Mouse (Mus musculus) cerebellum, adult 8-10 months (tissue): ENCODE measurements at regions not wholly inside any gene's neighbourhood (a gene's known extent, or its start where the extent isn't known, plus 50 kb on each side); places are given as distances from the start of the nearest gene placed in this dataset.

ENCODE experiments used
- DNase-seq: peaks from one replicate; pipeline ENCODE4 v3.0.0; 2022

DNA sequence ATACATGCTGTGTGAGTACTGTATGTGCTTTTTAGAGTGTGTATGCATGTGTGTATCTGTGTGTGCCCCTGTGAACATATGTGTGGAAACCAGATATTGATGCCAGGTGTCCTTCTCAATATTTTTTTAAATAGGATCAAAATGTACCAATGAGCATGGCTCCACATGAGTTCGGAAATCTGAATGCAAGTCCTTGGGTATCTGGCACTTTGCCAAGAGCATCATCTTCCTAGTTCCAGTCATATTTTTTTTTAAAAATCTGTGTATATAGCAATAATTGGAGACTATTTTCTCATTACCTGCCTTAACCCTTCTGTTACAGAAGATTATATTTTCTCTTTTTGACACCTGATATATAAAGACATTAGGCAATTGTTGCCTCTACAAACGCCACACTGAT is 255.0 kb upstream of the BC052040 start:
- DNase-seq = no peak

DNA sequence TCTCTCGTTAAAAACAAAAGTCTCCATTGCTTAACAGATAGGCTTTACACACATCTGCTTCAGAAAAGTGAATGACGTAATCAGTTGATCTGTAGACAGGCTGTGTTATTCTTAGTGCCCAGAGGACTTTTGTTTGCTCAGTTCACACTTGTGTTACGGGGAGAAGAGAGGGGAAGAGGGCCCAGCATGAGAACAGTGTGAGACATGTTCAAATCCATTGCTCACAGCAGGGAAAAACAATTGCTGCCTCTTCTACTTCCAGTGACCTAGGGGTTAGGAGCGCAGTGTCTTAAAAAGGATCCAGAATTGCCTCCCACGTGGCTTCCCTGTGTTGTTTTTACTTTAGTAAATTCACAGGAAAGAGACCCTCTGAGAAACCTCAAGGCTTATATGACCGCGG is 243.3 kb upstream of the BC052040 start:
- DNase-seq = no peak

DNA sequence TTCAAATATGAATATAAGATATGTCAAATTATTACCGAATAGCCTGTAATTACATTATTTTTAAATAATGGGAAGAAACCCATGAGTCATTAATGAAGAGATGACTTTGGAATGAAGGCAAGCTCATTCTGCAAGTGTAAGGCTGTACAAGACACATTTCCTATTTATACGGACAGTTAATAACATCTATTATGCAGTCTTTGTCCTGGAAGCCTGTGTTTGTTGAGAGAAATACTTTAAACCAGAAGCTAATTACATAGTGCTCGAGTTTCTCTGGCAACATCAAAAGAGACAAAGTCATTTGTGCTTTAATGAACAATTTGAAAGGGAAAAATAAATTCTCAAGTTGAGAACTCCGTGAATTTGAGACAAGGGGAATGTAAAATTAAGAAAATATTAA is 242.5 kb upstream of the BC052040 start:
- DNase-seq = no peak

DNA sequence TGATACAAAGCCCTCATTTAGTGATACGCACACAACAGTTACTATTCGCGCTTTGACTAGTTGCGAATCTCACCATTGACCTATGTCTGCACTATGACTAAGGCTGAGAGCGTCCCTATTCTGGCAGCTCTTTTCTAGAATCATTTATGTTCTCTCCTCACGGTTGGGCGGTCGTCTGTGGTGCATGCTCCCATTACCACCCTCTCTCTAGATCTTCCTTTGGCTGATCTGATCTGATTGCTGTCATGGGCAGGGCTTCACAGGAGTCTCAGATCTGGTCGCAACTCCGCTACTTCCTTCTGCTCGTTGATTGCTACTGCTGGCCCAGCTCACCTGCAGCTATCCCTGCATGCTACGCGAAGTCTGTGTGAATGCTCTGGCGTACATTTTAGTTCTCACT is 239.2 kb upstream of the BC052040 start:
- DNase-seq = no peak

DNA sequence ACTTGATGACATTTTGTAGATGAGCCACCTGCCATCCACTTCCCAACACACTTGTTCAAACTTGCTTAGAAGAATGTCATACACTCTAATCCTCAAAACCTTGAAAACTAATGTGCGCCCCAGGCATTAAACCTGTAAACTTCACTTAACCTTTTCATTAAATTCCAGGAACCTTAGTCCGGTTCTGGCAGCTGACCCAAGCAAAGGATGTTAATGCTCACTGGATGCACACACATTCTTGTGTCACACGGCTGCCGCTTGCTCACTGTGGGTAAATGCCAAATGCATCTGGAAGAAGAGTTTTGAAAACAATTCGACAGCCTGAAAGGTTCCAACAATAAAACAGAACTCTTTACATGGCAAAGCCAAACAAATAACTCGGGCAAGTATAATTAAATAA is 235.0 kb upstream of the BC052040 start:
- DNase-seq = no peak

DNA sequence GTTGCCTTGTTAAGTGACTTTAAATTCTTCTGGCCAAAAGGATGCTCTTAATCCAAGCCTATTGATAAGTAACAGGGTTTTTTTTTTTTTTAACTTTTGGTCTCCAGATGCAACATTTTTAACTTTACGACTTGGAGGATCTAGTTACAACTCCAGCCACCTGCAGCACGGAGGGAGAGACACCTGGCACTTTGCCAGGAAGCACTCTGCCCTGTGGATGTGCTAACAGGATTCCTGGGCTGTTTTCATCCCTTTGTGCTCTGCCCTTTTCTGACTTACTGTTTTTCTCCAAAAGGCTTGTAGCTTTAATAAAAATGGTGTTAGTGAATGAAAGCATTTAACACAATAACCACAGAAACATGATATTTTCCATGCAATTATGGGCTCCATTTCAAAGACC is 233.3 kb upstream of the BC052040 start:
- no peak for DNase-seq

DNA sequence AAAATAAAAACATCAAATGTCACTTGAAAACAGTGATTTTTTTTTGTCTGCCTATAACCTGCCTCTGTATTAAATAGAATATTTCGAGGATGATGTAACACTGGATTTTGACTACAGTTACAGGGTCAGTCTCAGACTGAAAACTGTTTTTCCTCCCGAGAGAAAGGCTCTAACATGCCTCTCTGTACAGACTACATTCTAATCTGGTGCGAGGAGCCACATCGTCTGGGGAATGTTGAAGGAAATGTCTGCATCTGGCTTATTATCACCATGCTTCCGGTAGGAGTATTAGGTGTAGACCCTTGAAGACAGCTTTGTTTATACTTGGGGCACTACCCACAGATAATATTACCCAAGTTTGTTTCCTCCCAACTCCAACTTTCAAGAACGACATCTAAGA is 210.4 kb upstream of the BC052040 start:
- DNase-seq = no peak

DNA sequence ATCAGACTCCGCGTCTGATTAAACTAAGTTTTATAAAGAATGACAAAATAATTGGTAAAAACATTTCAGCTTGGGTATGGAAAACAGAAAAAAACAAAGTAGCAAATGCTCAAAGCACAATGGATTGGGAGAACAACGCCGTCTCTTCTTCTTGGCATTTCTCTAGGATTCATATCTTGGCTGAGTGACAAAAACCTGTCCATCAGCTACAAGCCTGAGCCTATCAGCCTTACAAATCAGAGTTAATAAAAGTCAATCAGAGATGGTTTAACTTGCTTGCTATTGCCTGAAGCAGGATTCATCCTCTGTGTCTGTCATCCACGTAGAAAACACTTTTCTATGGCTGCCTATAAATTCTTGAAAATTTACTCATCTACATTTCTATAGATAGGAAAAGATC is 206.2 kb upstream of the BC052040 start:
- no peak for DNase-seq

DNA sequence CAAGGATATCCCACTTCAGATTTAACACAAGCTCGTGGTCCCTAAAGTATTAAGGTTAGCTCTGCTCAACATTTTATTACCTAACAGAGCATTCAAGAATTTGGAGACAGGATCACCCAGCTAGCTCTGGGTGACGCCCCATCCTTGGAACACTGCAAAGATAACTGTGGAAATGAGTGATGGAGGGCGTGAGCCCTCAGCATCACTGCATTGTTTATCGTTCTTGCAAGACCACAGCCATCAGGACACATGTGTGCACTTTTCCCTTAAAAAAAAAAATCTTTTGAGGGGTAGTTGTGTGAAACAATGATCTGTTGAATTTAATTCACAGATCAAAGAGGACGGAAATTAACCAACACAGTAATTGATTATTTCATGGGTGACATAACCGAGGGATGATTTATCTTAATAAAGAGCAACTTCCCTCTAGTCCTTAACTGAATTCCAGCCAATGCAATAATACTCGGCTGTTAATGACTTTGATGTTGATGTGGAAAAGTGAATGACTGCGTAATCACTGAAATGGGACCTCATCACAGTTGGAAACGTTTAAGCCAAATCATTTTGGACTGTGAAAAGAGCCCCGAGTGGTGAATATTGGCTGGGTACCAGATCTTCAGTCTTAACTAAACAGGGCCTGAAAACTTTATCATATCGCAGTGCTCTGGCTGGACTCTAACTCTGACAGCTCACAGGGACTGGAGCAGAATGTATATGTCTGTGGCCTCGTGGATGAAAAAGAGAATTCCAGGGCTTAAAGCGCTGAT is 196.9 kb upstream of the BC052040 start:
- DNase-seq = no peak

DNA sequence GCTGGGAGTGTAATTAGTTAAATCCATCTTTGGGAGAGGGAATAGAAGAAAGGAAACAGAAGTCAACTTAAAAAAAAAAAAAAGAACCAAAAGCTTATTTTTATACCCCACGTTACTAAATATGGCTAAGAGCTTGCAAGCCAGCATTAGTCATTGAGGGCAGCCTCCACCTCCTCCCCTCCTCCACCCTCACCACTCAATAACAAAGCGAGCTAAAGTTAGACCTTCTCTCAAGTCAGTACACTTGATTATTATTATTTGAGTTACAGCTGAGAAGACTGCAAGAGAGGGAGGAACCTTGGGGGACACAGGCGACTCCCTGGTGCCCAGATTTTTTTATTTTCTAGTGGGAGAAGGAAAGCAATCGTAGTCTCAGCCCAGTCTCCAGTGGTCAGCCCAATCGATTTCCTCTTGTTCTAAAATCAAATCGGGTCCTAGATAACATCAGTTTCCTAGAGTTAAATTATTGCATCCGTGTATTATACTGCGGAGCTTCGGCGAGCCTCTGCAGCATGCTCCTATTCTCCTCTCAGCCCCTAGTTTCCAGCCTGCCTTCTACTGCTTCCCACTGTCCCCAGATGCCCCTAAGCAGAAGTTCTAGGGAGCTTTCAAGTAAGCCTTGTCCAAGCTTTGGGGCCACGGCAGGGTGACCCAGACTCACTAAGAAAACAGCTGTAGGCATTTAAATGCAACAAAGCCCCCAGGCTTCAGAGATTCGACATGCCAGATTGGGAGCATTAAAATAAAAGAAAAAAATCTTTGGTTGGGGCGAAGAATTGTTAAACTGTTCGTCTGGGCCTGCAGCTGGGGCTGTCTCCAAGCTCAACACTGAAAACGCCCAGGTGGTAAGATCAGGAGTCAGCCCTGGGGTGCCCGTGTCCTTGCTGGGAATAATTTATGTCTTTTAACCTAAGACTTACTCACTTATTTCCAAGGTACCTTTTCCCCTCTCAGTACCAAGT is 196.0 kb upstream of the BC052040 start:
- DNase-seq = no peak

DNA sequence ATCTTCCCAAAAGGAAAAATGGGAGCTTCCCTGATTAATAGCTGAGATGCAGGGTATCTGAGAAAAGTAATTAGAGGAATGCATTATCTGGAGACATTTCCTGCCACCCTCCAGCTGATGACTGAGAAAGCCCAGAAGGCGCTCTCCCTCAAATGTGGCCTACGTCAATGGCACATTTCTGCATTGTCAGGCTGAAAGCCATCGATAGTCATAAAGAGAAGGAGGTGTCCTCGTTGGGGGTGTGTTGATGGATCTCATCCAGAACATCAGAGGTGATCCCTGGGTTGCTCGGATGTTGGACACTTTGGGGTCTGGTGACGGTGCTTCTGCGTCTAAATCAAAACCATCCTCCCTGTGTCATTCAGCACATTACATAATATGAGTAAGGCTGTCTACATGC is 189.9 kb upstream of the BC052040 start:
- no peak for DNase-seq

DNA sequence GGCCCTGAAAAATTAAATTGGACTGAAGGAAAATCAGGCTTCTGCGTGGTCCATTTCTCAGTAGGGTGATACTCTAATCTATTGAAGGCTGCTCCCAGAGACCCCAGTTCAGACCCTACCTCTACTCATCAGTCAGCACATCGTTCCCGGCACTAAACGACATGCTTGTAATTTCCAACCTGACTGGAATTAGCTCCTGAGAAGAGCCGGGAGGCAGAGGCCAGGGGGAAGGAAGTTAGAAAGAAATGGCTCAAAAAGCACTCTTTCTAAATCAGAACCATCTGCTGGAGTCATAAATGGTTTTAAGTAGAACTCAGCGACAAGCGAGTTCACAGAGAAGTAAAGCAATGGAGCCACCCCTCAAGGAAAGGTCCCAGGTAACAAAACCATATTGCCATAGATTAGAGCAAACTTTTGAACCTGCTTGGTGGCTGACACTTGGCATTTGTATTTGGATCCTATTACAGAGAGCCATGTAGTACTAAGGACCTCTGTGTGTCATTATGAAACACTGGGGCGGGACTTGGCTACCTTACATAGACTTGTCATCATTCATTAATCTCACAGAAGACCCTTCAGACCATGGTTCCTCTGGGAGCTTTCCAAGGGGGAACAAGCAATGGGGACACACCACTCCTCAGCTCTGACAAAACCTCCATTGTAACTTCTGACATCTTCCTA is 189.3 kb upstream of the BC052040 start:
- DNase-seq = no peak

DNA sequence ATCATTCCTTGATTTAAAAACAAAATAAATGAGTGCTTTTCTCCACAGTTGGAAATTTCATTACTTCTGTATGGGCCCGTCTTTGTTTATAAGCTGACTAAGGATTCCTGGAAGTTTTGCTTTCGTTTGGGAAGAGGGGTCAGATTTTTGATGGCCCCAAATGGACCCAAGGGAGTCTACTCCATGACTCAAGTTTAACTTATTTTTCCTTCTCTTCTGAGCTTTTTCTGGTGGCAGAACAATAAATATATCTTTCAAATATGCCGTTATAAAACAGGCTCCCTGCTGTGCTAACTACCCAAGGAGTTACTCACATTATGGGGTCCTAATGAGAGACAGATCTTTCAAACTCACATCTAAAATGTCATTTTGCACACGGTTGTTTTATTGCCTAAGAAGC is 187.4 kb upstream of the BC052040 start:
- DNase-seq = no peak

DNA sequence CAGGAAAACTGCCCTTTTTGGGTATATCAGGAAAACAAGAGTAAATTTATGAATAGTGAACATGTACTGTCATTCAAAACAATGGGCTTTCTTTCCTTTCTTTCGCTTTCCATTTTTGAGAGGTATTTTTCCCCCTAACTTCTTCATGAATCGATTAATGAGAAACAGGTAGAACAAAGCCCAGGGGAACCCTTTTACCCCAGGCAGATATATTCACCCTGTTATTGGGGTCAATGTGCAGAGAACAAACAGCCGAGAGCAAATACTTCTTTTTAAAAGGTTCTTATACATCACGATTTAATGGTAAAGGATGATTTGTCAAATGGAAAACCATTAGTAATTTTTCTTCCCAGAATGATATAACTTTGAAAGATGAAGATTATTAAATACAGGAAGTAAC is 183.0 kb upstream of the BC052040 start:
- DNase-seq = no peak

DNA sequence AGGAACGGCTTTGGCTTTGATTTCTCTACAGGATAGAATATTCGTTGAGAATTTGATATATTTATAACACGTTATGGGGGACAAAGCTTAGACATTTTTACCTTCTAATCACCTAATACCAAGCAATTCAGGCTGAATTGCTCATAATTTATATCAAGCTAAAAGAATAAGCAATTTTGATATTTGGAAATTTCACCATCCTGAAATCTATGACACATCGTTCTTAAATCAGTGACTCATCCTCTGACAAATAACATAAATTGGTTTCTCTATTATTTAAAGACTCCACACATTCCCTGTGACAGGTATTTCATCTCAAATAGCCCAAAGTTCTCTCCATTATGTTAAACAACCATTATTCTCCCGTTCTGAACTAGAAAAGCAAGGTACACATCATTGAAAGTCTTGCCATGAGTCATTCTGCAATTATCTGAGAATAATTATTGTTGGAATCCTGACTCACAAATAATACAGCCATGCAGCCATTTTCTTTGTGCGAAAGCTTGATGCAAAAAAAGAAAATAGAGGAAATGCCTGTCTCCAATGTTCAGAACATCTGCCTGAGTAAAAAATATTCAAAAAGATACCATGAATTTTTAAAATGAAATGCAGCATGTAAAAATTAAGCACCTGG is 182.3 kb upstream of the BC052040 start:
- no peak for DNase-seq

DNA sequence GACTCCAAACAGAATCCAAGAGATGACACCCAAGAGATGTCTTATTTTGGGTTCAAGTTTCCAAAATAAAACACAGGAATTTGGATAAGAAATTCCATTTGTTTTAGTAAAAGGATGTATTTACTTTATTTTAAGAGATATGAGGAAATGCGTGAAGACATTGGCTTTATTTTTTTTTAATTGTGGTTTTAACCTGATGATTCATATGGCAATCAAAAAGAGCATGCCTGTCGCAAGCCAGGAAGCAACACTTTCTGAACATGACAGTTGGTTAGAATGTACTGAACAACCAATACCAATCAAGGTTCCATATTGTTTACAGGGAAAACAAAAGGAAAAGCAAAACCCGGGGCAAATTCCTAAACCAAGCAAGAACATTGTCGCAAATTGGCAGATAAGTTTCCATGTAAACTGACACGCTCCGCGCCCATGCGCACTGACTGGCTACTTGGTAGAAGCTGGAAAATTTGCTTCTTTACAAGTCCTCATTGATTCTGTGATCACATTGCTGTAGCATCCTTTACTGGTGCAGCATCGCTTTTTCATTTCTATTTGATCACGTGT is 181.4 kb upstream of the BC052040 start:
- no peak for DNase-seq

DNA sequence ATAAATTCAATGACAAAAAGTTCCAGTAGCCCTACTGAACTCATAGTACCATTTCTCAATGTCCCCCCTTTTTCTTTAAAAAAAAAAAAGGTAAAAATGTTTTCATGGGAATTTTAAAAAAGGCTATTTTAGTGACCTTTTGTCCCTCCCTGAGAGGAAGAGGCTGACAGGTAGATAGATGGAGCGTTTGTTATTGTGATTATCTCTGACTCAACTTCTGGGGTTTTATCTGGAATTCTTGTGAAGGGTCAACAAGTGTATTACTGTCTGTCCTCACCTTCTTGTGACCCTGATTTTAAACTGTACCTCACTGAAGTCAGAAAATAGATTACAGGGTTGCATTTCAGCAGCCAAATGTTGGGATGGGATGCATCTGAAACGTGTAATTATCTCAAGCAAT is 179.3 kb upstream of the BC052040 start:
- DNase-seq = no peak

DNA sequence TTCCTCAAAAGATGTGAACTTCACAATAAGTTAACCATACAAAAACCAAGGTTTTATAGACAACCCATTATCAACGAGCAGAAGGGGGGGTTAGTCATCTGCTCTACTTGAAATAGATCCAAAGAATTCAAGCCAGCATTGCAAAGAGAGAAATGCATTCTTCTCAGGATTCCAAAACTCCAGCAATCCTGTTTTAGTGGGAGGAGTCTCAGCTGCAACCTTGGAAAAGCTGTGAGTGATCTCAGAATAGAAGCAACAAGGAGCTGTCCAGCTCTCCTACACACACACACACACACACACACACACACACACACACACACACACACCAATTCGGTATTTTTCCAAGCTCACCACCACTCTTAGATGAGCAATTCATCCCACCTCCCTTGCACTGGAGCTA is 149.0 kb upstream of the BC052040 start:
- no peak for DNase-seq

DNA sequence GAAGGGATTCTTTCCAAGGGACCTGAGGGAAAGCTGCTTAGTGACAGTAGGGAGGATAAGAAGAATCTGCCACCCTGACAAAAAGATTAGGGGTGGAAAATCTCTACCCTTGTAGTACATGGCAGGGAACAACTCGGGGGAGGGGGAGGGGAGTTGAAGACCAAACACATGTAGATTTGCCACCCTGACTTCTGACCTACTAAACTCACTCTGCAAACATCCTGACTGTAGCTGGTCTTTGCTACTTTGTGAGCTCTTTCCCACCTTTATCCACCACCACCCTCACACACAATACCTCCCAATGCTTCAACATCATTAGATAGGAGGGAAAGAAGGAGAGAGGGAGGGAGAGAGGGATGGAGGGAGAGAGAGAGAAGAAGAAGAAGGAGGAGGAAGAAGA is 140.4 kb upstream of the BC052040 start:
- no peak for DNase-seq

DNA sequence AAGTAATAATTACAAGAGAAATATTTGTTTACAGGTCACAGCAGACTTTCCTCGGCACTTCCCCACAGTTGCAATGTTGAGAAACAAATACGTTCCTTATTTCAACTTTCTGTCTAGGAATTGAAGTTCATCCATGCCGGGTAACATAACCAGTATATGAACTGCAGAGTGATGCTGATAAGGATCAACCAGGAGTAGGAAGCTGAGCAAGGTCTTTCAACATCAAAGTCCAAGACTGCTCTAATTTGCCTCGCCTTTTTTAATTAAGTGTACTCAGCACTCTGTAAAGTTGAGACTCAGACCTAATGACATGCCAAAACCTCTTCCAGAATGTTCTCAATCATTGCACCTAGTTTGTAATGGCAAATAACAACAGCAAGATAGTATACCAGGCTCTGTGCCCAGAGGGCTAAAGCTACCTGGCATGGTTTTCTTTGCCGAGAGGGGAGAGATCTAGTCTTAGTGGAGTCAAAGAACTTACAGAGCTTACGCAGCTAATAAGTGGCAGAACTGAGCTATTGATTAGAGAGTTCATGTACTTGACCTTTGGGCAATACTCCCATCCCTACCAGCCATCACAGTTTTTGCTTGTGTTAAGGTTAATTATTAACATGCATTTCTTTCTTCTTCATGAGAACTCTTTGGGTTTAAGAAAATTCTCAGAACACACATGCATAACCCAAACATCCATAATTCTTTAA is 131.6 kb upstream of the BC052040 start:
- no peak for DNase-seq

DNA sequence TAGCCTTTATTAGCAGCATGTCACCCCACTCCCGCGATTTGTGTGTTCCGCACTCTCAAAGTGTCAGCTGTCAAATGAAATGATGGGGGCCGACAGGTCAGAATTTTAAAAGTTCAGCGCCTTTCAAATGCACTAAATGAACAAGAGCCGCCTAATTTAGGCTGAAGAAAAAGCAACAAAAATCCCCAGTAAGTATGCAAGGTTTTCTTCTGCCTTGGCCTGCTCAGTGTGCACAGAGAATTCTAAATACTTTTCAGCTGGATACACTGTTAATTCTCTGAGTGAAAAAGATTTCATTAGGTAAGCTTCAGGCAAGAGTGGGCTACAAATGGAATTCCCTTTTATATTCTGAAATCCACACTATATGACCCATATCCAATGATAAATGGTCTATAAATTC is 125.9 kb upstream of the BC052040 start:
- no peak for DNase-seq

DNA sequence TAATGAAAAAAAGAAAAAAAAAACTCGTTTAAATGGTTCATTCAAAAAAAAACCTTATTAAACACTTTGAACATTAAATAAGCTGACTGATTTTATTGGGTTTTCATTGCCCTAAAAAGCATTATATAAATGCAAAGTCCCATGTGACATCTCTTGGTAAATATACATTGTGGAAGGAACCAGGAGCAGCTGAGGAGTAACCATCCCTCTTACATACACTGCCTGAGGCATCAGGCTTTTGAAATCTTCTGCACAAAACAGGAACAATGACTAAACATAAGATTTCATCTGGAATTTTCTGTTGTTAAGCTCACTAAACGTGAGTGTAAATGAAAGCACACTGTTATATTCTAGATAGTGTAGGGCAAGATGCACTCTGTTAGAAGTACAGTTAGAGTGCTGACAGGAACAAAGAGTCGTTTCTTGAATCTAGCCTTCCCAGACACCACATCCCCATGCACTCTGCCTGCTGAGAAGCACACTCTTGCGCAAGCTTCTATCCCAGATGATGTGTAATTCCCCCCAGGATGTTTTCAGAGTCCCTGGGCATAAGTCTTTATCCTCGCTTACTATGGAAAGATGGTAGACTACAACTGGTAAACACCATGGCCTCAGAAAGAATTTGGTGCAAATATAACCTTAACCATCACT is 125.0 kb upstream of the BC052040 start:
- DNase-seq = no peak
